Mouse (Mus musculus) C2C12 (cell line): ENCODE data around the gene Tenm4. TPM values are rescaled to one million over a fixed set of nuclear protein-coding genes. Genes with fewer than 3 reads are reported as not detected.

Experiments
- H3K27me3 ChIP-seq: one replicate; pipeline ENCODE4 v1.6.1; 2011; ENCODE audit not compliant: control insufficient read depth, insufficient read depth, insufficient read length
- H3K36me3 ChIP-seq: one replicate; pipeline ENCODE4 v1.6.1; 2011; ENCODE audit not compliant: control insufficient read depth, insufficient read depth
- H3K4me3 ChIP-seq: one replicate; pipeline ENCODE4 v1.5.1; 2011; ENCODE audit warnings: mild to moderate bottlenecking, control low read depth; ENCODE audit not compliant: poor library complexity, insufficient read depth, severe bottlenecking
- H3K79me2 ChIP-seq: one replicate; pipeline ENCODE4 v1.6.1; 2011; ENCODE audit not compliant: control insufficient read depth, insufficient read depth
- H3K79me3 ChIP-seq: one replicate; pipeline ENCODE4 v1.6.1; 2011; ENCODE audit warnings: low read depth, control low read depth
- H3ac ChIP-seq: one replicate; pipeline ENCODE3; 2011; ENCODE audit warnings: low read depth; ENCODE audit not compliant: control insufficient read depth, insufficient read length
- CEBPB ChIP-seq: IDR thresholded peaks from one replicate; pipeline ENCODE4 v1.6.1; 2011; ENCODE audit warnings: low read depth, mild to moderate bottlenecking, control low read depth, moderate library complexity
- CTCF ChIP-seq: IDR thresholded peaks from one replicate; pipeline ENCODE4 v1.5.1; 2011; ENCODE audit not compliant: control insufficient read depth, insufficient read depth, insufficient read length
- FOSL1 ChIP-seq: IDR thresholded peaks from one replicate; pipeline ENCODE4 v1.8.0; 2011; ENCODE audit warnings: mild to moderate bottlenecking, low read length; ENCODE audit not compliant: poor library complexity, insufficient read depth, severe bottlenecking
- MAX ChIP-seq: IDR thresholded peaks from one replicate; pipeline ENCODE4 v1.6.1; 2011; ENCODE audit warnings: mild to moderate bottlenecking, control low read depth
- MYOD1 ChIP-seq: IDR thresholded peaks from one replicate; pipeline ENCODE4 v1.6.1; 2011; ENCODE audit warnings: low read depth; ENCODE audit not compliant: control insufficient read depth, insufficient read length
- MYOG ChIP-seq: IDR thresholded peaks from one replicate; pipeline ENCODE4 v1.6.1; 2011; ENCODE audit not compliant: control insufficient read depth, insufficient read length; ENCODE audit errors: extremely low read depth
- USF1 ChIP-seq: IDR thresholded peaks from one replicate; pipeline ENCODE4 v1.6.1; 2011; ENCODE audit warnings: low read depth, mild to moderate bottlenecking, control low read depth, moderate library complexity
- polyA plus RNA-seq: library from polyadenylated mRNA; unstranded; fragments of >200 nt; fragmentation: generic; extraction: Trizol; gene quantifications from one replicate; pipeline ENCODE4 v1.2.1, GENCODE M21; 2012; ENCODE audit warnings: missing spikeins

The Tenm4 gene
- polyA plus RNA-seq, 1 experiment, result 0.71 TPM

- Histone ChIP-seq H3K36me3 (no peaks in the 10 kb centered on the region), H3K4me3 (no peak overlapping the region), H3K27me3 (no peaks in the 10 kb centered on the region), H3ac (no peak overlapping the region), H3K79me2 (no peaks in the 10 kb centered on the region), H3K79me3 (no peaks in the 10 kb centered on the region)
- TF ChIP-seq USF1, result no peak
- no peak for TF ChIP-seq MYOD1
- TF ChIP-seq FOSL1, result no peak
- no peak for TF ChIP-seq CEBPB
- no peak for TF ChIP-seq MAX
- TF ChIP-seq CTCF, result no peak
- no peak for TF ChIP-seq MYOG
These were observed 169.8 kb downstream of the Tenm4 start for GRCm38 (mm10) chr7:96340826-96341225.

GRCm38 (mm10) chr7:96341479-96341878 lies 170.4 kb downstream of the Tenm4 start:
- Histone ChIP-seq H3K36me3 (no peaks in the 10 kb centered on the region), H3K79me3 (no peaks in the 10 kb centered on the region), H3K79me2 (no peaks in the 10 kb centered on the region), H3ac (no peak overlapping the region), H3K27me3 (no peaks in the 10 kb centered on the region), H3K4me3 (no peak overlapping the region)
- TF ChIP-seq CTCF (no peak), MAX (no peak), FOSL1 (no peak), MYOD1 (no peak), USF1 (no peak), MYOG (no peak), CEBPB (no peak)

DNA sequence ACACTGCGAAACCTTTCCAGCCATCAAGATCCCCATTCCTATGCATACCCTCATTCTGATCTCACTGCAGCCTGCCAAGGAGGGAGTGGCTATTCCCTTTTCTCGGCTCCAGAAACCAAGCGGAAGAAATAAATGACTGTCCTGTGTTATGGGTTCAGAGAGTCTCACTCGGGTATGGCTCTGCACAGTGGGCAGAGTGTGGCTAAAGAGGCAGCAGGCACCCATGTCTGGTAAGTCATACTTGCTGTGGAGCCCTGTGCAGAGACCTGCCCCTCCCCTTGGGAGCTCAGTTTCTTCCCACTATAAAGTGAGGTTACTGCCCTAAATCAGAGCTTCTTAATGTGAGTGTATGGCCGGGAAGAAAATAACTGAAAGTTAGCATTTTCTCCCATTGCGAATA lies 171.9 kb downstream of the Tenm4 start:
- TF ChIP-seq USF1 (no peak), MAX (no peak), FOSL1 (no peak), MYOD1 (no peak), CEBPB (no peak), MYOG (no peak), CTCF (no peak)
- Histone ChIP-seq H3ac (no peak overlapping the region), H3K79me3 (no peaks in the 10 kb centered on the region), H3K79me2 (no peaks in the 10 kb centered on the region), H3K4me3 (no peak overlapping the region), H3K36me3 (no peaks in the 10 kb centered on the region), H3K27me3 (no peaks in the 10 kb centered on the region)

DNA sequence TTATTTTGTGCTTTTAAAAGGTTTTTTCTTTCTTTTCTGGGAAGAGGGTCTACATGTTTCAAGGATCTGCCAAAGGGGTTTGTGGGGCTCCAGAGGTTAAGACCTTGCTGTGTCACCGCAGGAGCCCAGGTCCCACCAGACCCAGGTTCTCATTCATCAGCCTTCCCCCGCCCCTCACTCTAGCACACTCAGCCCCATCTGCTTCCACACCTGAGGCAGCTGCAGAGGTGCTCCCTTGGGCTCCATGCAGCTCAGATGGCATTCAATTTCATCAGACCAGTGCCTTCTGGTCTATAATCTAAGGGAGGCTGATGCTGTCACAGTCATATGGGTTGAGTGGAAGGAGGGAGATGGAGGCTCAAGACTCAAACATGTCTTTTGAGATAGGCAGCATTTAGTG lies 172.6 kb downstream of the Tenm4 start:
- Histone ChIP-seq H3K79me2 (no peaks in the 10 kb centered on the region), H3K36me3 (no peaks in the 10 kb centered on the region), H3ac (no peak overlapping the region), H3K4me3 (no peak overlapping the region), H3K79me3 (no peaks in the 10 kb centered on the region), H3K27me3 (no peaks in the 10 kb centered on the region)
- TF ChIP-seq USF1, result no peak
- no peak for TF ChIP-seq CTCF
- TF ChIP-seq MYOD1, result no peak
- TF ChIP-seq MAX, result no peak
- TF ChIP-seq FOSL1, result no peak
- no peak for TF ChIP-seq MYOG
- TF ChIP-seq CEBPB, result no peak

GRCm38 (mm10) chr7:96352671-96353070 lies 181.6 kb downstream of the Tenm4 start:
- H3K4me3 ChIP-seq, result no peak overlapping the region
- no peaks in the 10 kb centered on the region for H3K36me3 ChIP-seq
- H3ac ChIP-seq, result no peak overlapping the region

DNA sequence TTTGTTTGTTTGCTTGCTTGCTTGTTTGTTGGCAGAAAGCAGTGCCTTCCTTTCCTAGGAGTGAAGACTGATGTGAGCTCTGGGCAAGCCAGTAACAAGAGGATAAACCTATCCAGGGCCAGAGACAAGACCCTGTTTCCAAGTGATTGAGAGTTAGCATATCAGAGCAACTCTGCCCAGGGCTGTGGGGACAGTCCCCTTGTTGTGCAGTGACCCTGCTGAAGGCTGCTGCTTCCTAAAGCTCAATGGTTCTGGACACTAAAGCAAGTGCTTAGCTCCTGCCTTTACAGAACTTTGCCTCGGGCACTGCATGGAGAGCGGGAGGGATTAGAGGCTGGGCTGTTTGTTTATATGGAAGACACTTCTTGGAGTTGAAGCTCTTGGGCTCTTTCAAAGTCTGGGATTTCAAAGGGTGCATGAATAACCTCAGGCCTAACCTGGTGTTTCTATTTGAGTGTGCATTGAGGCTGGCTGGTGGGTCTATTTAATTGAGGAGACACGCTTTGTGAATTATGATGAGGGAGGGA lies 185.3 kb downstream of the Tenm4 start:
- no peak for TF ChIP-seq USF1
- TF ChIP-seq CTCF, result no peak
- no peak for TF ChIP-seq CEBPB
- TF ChIP-seq MAX, result no peak
- no peak for TF ChIP-seq MYOD1
- no peak for TF ChIP-seq MYOG
- TF ChIP-seq FOSL1, result no peak
- H3ac ChIP-seq, result no peak overlapping the region
- H3K79me2 ChIP-seq, result no peaks in the 10 kb centered on the region
- no peak overlapping the region for H3K4me3 ChIP-seq
- no peaks in the 10 kb centered on the region for H3K27me3 ChIP-seq
- no peaks in the 10 kb centered on the region for H3K79me3 ChIP-seq
- H3K36me3 ChIP-seq, result no peaks in the 10 kb centered on the region

More at GRCm38 (mm10) chr7:96352671-96353070, 181.6 kb downstream of the Tenm4 start:
- no peak for TF ChIP-seq MAX
- no peak for TF ChIP-seq USF1
- TF ChIP-seq FOSL1, result no peak
- TF ChIP-seq MYOD1, result no peak
- TF ChIP-seq CEBPB, result no peak
- no peak for TF ChIP-seq CTCF
- no peak for TF ChIP-seq MYOG
- no peaks in the 10 kb centered on the region for H3K27me3 ChIP-seq
- H3K79me3 ChIP-seq, result no peaks in the 10 kb centered on the region
- H3K79me2 ChIP-seq, result no peaks in the 10 kb centered on the region
